Mouse (Mus musculus) c-Kit-positive CD71-negative TER-119-negative erythroid progenitor cells, embryonic 14.5 days (primary cell): ENCODE measurements around the gene Cdpf1.

Experiments used
- DNase-seq: peaks from one replicate; pipeline ENCODE4 v3.0.0-alpha.2; 2013; ENCODE audit warnings: low read depth

The Cdpf1 gene

DNA sequence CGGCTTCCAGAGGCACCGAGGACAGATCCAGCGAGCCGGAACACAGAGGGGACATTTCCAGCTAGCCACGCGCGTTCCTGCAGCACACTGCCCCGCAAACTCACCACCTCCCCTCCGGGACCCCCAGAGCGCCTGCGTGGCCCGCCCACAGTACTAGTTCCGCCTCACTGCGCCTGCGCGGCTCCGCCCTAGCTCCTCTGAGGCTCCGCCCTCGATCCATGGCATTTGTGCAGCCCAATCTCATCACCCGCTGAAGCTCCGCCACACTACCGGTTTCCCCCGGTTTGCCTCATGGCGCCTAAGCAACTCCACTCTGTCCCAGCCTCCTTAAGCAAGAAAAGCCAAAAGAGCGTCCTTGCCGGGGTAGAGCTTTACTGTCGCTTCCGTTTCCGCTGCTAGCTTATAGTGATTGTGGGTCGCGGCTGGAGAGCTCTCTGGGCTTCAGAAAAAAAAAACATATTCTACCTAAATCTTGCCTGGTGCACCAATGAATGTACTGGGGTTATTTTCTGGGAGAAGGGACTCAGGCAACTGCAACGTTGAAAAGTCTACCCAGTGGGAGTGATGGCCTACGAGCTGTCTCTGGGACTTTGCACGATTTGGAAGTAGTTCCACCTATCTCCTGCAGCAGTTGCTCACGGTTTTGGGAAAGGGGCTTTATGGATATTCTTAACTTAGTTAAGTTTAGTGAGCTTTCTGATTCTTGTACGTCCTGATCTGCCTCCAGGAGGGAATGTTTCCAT is at the start of gene Cdpf1:
Gene Cdpf1, minus strand, starts transcription at position 163 of the 743 bp plus-strand sequence.
- peak; percentile 96 for DNase-seq

DNA sequence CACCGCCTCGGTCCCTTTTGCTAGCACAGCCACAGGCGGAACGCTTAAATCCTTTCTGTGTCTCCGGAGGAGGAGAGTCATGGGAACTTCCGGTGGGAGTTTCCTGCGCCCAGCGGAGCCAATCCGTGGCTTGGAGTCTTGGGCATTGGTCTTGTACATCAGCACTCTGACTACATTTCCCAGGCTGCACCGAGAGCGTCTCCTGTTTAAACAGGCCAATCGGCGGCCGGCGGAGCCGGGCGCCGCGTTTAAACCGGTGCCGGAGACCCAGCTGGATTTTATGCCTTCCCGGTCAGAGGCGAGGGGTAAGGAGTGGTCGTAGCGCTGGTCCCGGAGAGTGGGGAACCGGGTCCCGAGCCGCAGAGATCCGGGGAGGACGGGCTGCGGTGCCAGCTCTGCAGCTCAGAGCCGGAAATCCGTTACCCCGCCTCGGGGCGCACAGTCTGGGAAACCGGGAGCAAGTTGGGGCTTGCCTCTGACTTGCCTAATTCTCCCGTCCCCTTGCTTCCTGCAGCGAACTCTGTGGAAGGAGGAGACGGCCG is 48.1 kb upstream of the Cdpf1 start, which contains the start of gene Gtse1:
Gene Gtse1, plus strand, starts transcription at position 256 of the 542 bp plus-strand sequence.
- DNase-seq, result peak; percentile 90

DNA sequence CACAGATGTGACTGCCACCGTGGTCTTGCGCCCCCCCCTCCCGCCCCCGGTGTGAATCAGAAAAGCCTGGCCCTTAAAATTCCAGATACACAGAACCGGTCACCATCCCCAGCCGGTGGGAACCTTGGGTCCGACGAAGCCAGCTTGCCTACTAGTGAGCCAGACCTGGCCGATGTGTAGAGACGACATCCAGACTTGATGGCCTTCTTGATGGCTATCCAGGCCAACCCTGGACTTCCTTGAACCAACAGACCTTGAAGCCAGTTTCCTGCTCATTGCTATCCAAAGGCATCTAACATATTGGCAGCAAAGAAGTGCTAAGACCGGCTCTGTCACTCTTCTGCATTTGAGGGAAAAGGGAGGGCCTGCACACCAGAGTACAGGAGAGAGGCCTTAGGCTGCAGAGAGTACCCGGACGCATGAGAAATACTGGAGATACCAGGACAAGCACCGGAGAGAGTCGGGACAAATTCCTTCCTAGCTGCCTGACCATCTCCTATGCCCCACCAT is 47.5 kb upstream of the Cdpf1 start:
- DNase-seq, result no peak

GRCm38 (mm10) chr15:85851656-85852392 is 40.3 kb upstream of the Cdpf1 start:
- DNase-seq, result no peak

GRCm38 (mm10) chr15:85845071-85845470 is 33.6 kb upstream of the Cdpf1 start:
- no peak for DNase-seq

- DNase-seq, result no peak
Measured at GRCm38 (mm10) chr15:85841796-85842360, 30.4 kb upstream of the Cdpf1 start.

DNA sequence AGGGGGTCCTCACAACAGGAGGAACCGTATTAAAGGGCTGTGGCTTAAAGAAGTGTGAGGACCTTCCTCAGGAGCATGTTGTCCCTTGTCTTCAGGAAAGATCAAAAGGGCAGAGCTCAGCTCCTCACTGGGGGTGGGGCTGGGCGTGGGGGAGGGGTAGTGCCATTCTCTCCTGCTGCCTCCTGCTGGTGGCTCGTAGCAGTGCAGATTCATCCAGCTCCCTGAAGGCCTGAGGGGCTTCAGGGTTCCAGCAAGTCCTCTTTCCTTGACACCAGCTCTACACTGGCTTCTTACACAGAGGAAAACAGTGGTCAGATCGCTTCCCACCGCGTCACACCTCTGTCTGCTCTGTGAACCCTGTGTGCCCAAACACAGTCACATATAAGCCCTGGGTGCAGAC is 29.5 kb upstream of the Cdpf1 start:
- no peak for DNase-seq

GRCm38 (mm10) chr15:85836887-85837286 is 25.4 kb upstream of the Cdpf1 start:
- no peak for DNase-seq

GRCm38 (mm10) chr15:85835335-85835734 is 23.8 kb upstream of the Cdpf1 start:
- no peak for DNase-seq

GRCm38 (mm10) chr15:85832599-85832998 is 21.1 kb upstream of the Cdpf1 start:
- no peak for DNase-seq

- peak; percentile 71 for DNase-seq
Measured at GRCm38 (mm10) chr15:85831954-85832590, 20.6 kb upstream of the Cdpf1 start, which contains the start of gene Ttc38. TSS of gene Ttc38 (plus strand) at chr15:85832306.

- DNase-seq, result no peak
Measured at GRCm38 (mm10) chr15:85829470-85829869, 18.0 kb upstream of the Cdpf1 start.

DNA sequence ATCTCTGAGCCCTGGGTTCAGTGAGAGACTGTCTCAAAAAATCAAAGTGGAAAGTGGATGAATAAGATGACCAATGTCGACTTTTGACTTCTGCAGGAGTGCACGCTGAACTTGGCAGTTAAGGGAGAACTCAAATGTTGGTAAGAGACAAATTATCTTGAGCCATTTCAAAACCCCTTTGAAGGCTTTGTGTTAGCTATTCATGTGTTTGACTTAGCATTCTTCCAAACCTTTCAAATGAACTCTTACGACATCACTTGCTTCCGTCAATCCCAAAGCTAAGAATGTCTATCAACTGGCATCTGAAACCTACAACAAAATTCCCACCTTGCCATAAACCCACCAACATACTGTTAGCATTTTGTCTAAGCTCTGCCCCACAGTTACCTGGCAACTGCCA is 16.6 kb upstream of the Cdpf1 start:
- no peak for DNase-seq

DNA sequence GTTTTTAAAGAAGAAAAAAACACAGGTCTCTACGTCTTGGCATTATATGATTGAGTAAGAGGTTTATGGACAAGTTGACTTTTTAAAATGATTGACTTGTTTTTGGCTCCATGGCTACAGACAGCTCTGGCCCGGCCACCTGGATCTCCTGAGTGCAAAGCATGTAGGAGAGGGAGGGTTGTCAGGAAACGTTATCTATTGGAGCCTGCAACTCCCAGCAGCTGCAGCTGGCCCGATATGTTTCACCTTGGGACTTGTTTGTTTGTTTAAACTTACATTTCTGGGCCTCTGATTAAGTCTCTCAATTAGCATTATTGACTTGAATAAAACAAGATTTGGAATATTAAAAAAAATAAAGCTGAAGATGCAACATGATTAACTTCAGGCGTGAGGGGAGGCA is 15.2 kb upstream of the Cdpf1 start:
- no peak for DNase-seq

GRCm38 (mm10) chr15:85822011-85822359 is 10.5 kb upstream of the Cdpf1 start:
- no peak for DNase-seq

DNA sequence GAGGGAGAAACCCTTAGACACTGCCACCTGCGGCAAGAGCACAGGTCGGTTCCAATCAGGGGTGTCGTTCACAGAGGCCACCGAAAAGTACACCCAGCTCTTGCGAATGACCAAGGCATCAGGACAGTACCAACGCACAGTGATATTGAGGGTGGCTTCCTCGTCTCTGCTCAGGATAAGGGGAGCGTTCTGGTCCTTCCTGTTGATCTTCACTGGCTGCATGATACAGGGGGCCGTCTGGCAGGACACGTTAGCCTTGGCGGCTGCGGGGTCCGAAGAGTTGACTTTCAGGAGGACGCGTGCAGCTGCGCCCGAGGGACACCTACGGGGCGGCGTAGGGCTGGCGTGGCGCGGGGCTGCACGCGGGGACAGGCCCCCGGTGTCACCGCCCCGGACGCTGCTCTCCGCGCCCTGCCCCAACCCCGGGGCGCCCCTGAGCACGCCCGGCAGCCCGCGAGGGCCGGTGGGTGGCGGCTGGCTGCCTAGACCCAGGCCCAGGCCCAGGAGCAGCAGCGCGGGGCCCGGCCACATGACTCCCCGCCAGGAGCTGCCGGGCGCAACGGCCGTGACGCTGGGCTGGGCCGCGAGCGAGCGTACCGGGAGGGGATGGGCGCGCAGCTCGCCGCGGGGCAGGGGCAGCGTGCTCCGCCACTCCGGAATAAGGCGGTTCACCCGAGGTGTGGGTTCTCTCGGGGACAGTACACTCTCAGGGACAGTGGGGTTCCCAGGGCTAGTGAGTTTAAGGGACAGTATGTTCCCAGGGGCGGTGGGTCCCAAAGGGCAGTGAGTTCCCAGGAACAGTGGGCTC is 9.9 kb upstream of the Cdpf1 start, which contains the start of gene Pkdrej:
Gene Pkdrej, minus strand, starts transcription at position 532 of the 808 bp plus-strand sequence.
- no peak for DNase-seq

GRCm38 (mm10) chr15:85813428-85813827 is 1.9 kb upstream of the Cdpf1 start:
- no peak for DNase-seq

DNA sequence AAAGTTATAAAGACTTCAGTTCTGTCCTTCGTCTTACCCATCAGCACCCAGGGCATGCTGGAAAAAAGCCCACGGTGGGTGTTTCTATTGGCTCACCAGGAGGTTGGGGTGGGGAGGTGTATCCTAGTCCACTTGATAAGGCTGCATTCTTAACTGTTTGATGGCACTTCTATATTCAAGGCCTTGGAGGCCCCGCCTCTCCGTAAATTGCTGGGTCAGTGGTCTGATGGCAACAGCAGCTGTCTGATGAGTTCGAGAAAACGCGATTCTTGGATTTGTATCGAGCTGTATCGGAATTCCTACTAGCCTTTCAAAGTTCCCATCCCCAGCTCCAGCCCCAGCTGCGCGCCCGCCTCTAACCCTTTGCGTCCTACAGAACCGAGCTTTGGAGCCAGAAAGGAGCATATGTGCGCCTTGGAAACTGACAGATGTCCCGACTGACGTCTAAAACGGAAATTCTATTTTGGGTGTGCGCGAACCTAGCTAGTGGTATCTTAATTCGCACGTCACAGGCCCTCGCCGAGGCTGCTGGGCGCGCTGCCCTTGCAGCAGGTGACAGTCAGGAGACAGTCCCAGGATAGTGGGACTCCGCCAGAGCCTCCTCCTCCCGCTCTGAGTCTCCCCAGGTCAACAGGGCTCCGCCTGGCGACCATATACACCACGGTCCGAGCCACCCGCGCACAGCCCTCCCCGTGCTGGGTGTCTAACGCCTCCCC is 533 bp downstream of the Cdpf1 start:
- no peak for DNase-seq

DNA sequence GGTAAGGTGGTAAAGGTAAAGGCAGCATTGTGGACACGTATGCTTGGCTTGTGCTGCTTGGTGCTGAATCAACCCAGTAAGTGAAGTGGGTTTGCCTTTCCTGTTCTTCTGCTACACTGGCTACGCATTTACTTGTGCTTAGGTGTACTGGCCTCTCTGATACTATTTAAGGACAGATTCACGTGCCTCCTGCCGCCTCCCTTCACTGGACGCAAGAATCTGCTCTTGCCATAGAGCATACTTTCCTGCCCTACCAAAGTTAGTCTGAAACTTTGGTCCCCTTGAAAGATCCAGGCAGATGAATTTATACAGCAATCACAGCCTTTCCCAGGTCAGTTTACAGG is 1.1 kb downstream of the Cdpf1 start:
- DNase-seq, result no peak

DNA sequence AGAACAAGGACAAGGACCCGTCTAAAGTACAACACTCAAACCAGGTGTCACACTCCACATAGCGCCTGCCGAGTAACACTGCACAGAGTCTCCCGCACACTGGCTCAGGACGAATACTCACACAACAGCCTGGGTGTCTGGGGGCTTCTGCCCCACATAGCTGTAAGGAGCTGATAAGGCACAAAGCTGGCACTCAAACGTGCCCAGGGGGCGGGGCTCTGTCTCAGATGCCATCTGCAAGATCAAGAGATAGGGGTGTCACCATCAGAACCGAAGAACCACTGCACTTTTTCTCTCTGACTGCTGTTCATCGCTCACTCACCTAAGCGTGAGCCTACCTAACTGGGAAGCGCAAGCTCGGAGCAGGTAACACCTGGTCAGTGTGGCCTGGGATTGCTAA is 2.4 kb downstream of the Cdpf1 start:
- no peak for DNase-seq

DNA sequence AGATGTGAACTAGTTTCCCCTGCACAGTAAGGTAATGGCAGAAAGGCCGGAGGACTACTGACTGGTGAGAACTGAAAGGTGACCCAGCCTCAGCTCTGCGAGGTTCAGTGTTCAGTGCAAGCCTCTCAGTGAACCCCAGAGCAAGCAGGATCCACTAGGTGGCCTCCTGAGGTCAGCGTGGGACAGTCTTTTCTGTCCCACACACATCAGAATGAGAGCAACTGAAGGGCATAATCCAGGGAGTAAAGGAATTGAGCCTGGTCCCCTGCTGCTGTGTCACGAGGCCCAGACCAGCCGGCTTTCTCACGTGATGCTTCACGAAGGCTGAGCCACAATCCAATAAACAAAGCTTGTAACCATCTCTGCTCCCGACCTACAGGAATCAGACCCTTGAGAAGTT is 3.1 kb downstream of the Cdpf1 start:
- DNase-seq, result no peak
